Mouse (Mus musculus) bone marrow macrophage, adult 2 months (primary cell): ENCODE measurements at regions not wholly inside any gene's neighbourhood (a gene's known extent, or its start where the extent isn't known, plus 50 kb on each side); places are given as distances from the start of the nearest gene placed in this dataset.

Experiments used
- CTCF ChIP-seq: IDR thresholded peaks from 2 replicates; pipeline ENCODE4 v1.5.1; 2012; ENCODE audit warnings: low read depth, mild to moderate bottlenecking, low read length, moderate library complexity
- POLR2A ChIP-seq: IDR thresholded peaks from 2 replicates; pipeline ENCODE4 v1.6.1; 2012; ENCODE audit warnings: mild to moderate bottlenecking, low read depth, low read length, borderline replicate concordance

GRCm38 (mm10) chr15:96865932-96866331, 166.4 kb upstream of the Slc38a2 start:
- no peak for TF ChIP-seq CTCF
- no peak for TF ChIP-seq POLR2A
